11 mouse cellular contexts compared by ENCODE assay signal in genomic region chr2:108034882-108035281, GRCm38 (mm10).
"Had no signal": no experiment of that assay in that cellular context is flagged by ENCODE, and none has a peak within 500 bp of the region (broad histone marks: within the 10 kb centered on the region; RNA-seq: fewer than 3 reads in every experiment).

No protein-coding gene starts in this region.

- H3K4me1 ChIP-seq: limb, embryonic 13.5 days had no signal

- H3K36me3 ChIP-seq: limb, embryonic 13.5 days; midbrain, embryonic 13.5 days; neural tube, embryonic 13.5 days had no signal

- H3K27me3 ChIP-seq: limb, embryonic 13.5 days; midbrain, embryonic 13.5 days; neural tube, embryonic 13.5 days had no signal

- H3K27ac ChIP-seq: kidney, postnatal 0 days; limb, embryonic 13.5 days; liver, embryonic 14.5 days; neural tube, embryonic 13.5 days had no signal

- H3K9ac ChIP-seq: limb, embryonic 13.5 days; liver, embryonic 14.5 days; midbrain, embryonic 13.5 days; neural tube, embryonic 13.5 days had no signal

- H3K4me2 ChIP-seq: limb, embryonic 13.5 days; midbrain, embryonic 13.5 days; neural tube, embryonic 13.5 days had no signal

- ATAC-seq: midbrain, embryonic 13.5 days had no signal

- H3K4me3 ChIP-seq: limb, embryonic 13.5 days; midbrain, embryonic 13.5 days; neural tube, embryonic 13.5 days had no signal

- DNase-seq: kidney, postnatal 36 days; left cerebral cortex, postnatal 4 days; lung, adult 18-20 months; right cerebral cortex, adult 18-20 months; right cerebral cortex, postnatal 25 days; thymus, postnatal 36 days had no signal

- H3K9me3 ChIP-seq: limb, embryonic 13.5 days; midbrain, embryonic 13.5 days; neural tube, embryonic 13.5 days had no signal
